Comparison of ENCODE assay signal across 8 mouse cellular contexts in the genomic region with DNA sequence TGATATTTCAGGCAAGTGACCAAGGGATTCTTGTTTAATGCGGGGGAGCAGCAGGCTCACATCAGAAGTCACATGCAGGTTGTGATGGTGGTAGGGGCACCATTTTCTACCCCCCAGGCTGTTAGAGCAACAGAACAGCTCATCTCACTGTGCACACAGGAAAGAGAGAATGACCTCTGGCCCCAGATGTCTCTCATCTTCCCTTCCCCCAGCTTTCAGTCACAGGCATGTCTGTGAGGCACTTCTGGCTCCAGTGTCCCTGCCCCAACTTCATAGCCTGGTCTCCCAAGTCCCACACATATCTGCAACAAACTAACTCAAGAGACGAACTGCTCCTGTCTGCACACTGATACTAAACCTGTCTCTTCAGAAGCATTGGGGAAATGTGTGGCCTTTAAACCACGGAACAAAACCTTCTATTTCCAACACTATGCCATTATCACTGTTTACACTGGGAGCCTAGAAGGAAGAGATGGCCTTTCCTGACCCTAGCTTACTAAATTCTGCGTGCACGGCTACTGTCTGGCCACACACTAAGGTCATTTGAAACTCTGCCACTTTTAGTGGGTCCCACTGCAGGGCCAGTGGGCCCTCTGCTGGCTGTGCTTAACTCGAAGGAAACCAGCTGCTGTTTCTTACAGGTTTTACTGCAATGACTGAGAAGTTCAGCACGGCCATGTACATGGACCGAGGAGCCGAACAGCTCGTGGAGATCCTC. TPM values are rescaled to one million over a fixed set of nuclear protein-coding genes. Genes with fewer than 3 reads are reported as not detected.
DNase-seq lines count a peak whose midpoint lies in the region; ATAC-seq and TF ChIP-seq lines count a peak whose summit lies in the region.

No protein-coding gene starts in this region.

- H3K9ac ChIP-seq in heart, embryonic 13.5 days = no peak overlapping the region
- no peak overlapping the region for H3K9ac ChIP-seq in neural tube, embryonic 11.5 days (ENCODE audit: low read length)

- H3K36me3 ChIP-seq in thymus, adult 2 months (ENCODE audit: control insufficient read depth, insufficient read depth, low read length) = no peaks in the 10 kb centered on the region
- H3K36me3 ChIP-seq in heart, embryonic 13.5 days = no peaks in the 10 kb centered on the region
- no peaks in the 10 kb centered on the region for H3K36me3 ChIP-seq in limb, embryonic 10.5 days
- no peaks in the 10 kb centered on the region for H3K36me3 ChIP-seq in neural tube, embryonic 11.5 days (ENCODE audit: control insufficient read depth, insufficient read depth, low read length)

- TF ChIP-seq CTCF in thymus, adult 2 months (IDR thresholded peaks at IDR 0.05; ENCODE audit: borderline replicate concordance, control insufficient read depth, extremely low read depth, insufficient read depth, low read length, poor library complexity) = no peak

- H3K4me2 ChIP-seq in heart, embryonic 13.5 days = peak overlapping the region; percentile 24; the same call in 1 of the 2 replicates
- H3K4me2 ChIP-seq in neural tube, embryonic 11.5 days (ENCODE audit: low read depth) = no peak overlapping the region

- ATAC-seq in heart, embryonic 13.5 days (ENCODE audit: extremely low read depth, insufficient number of reproducible peaks, low FRiP score, low TSS enrichment) = no peak
- no peak for ATAC-seq in neural tube, embryonic 11.5 days (ENCODE audit: insufficient read depth, low FRiP score, low TSS enrichment)
- no peak for ATAC-seq in monocyte, adult 5-6 weeks (replicated peaks; ENCODE audit: insufficient number of reproducible peaks, low FRiP score, low TSS enrichment, poor library complexity, severe bottlenecking)

- H3K27me3 ChIP-seq in thymus, adult 2 months (ENCODE audit: control insufficient read depth, insufficient read depth, low read length) = no peaks in the 10 kb centered on the region
- no peaks in the 10 kb centered on the region for H3K27me3 ChIP-seq in heart, embryonic 13.5 days (replicated peaks)
- H3K27me3 ChIP-seq in limb, embryonic 10.5 days (ENCODE audit: low read depth, poor library complexity, severe bottlenecking) = no peaks in the 10 kb centered on the region
- H3K27me3 ChIP-seq in neural tube, embryonic 11.5 days (ENCODE audit: control insufficient read depth, insufficient read depth, low read length) = no peaks in the 10 kb centered on the region

- WGBS in thymus, adult 2 months = 62% methylated on average over 10 of the region's 10 CpGs
- WGBS in heart, embryonic 13.5 days = 27% methylated on average over 10 of the region's 10 CpGs
- WGBS in limb, embryonic 10.5 days = 51% methylated on average over 10 of the region's 10 CpGs
- WGBS in neural tube, embryonic 11.5 days = 55% methylated on average over 10 of the region's 10 CpGs

- no peaks in the 10 kb centered on the region for H3K4me1 ChIP-seq in thymus, adult 2 months (replicated peaks; ENCODE audit: control insufficient read depth, insufficient read depth, low read length)
- H3K4me1 ChIP-seq in brown adipose tissue, adult 24 weeks (ENCODE audit: control insufficient read depth, insufficient read depth, insufficient read length, low read length) = no peaks in the 10 kb centered on the region; the same call in 1 of the 2 replicates
- peaks cover 12% of the 10 kb centered on the region; the same call in 1 of the 2 replicates for H3K4me1 ChIP-seq in heart, embryonic 13.5 days
- H3K4me1 ChIP-seq in limb, embryonic 10.5 days = peaks cover 6% of the 10 kb centered on the region; the same call in 1 of the 2 replicates
- H3K4me1 ChIP-seq in neural tube, embryonic 11.5 days (ENCODE audit: control insufficient read depth, insufficient read depth, low read length) = no peaks in the 10 kb centered on the region

- no peak for TF ChIP-seq POLR2A in thymus, adult 2 months (IDR thresholded peaks at IDR 0.05; ENCODE audit: control insufficient read depth, extremely low read depth, insufficient read depth, low read length, poor library complexity)

- peak; percentile 5 for DNase-seq in thymus, adult 2 months
- no peak for DNase-seq in thymus, adult 18-20 months
- peak; percentile 35 for DNase-seq in limb, embryonic 10.5 days (ENCODE audit: low spot score)
- DNase-seq in neural tube, embryonic 11.5 days (ENCODE audit: low spot score) = peak; percentile 13
- no peak for DNase-seq in cerebellum, postnatal 4 days (ENCODE audit: low spot score in 2 of 2)

- no peak overlapping the region for H3K27ac ChIP-seq in thymus, adult 2 months (ENCODE audit: control insufficient read depth, insufficient read depth, low read length)
- 0 out of 2 replicates have a peak overlapping the region, but pooled peaks have one; percentile 1 for H3K27ac ChIP-seq in brown adipose tissue, adult 24 weeks (replicated peaks; ENCODE audit: low read depth, low read length)
- H3K27ac ChIP-seq in heart, embryonic 13.5 days (replicated peaks) = no peak overlapping the region
- H3K27ac ChIP-seq in limb, embryonic 10.5 days = no peak overlapping the region
- no peak overlapping the region for H3K27ac ChIP-seq in neural tube, embryonic 11.5 days (ENCODE audit: low read depth, low read length)

- no peak overlapping the region for H3K4me3 ChIP-seq in thymus, adult 2 months (ENCODE audit: control insufficient read depth, insufficient read depth, low read length)
- no peak overlapping the region for H3K4me3 ChIP-seq in brown adipose tissue, adult 24 weeks (ENCODE audit: insufficient read depth, low read depth, low read length)
- no peak overlapping the region for H3K4me3 ChIP-seq in heart, embryonic 13.5 days
- no peak overlapping the region for H3K4me3 ChIP-seq in limb, embryonic 10.5 days
- H3K4me3 ChIP-seq in neural tube, embryonic 11.5 days (ENCODE audit: low read depth, low read length) = no peak overlapping the region

- no peaks in the 10 kb centered on the region for H3K9me3 ChIP-seq in heart, embryonic 13.5 days
- H3K9me3 ChIP-seq in limb, embryonic 10.5 days (replicated peaks) = no peaks in the 10 kb centered on the region
- H3K9me3 ChIP-seq in neural tube, embryonic 11.5 days (ENCODE audit: control insufficient read depth, low read length) = no peaks in the 10 kb centered on the region

RNA-seq across cellular contexts. Expression of a gene that starts 18.5 kb away (rescaled TPM):
- polyA plus RNA-seq in thymus, adult 2 months (2012; rRNA removed) = 0.18 and 0.27 TPM in 2 replicates
- polyA plus RNA-seq in brown adipose tissue, adult 24 weeks (2012; ENCODE audit: insufficient read depth, insufficient read length, missing spikeins) = 5.6 and 5.7 TPM in 2 replicates
- polyA plus RNA-seq in heart, embryonic 13.5 days (2015; fragmentation: Nextera tagmentation; extraction: Ambion mirVana) = 0.03 TPM in 1 of 2 replicates, not detected in the other
- polyA plus RNA-seq in limb, embryonic 10.5 days (2016; fragmentation: Nextera tagmentation; extraction: Ambion mirVana) = 0.06 TPM in 1 of 2 replicates, not detected in the other
- polyA plus RNA-seq in neural tube, embryonic 11.5 days (2014; fragmentation: Nextera tagmentation; extraction: Ambion mirVana) = 0.13 TPM in 1 of 2 replicates, not detected in the other
- total RNA-seq in monocyte, adult 5-6 weeks (2017) = 0.19 to 1.8 TPM (median 0.75 TPM) in 3 replicates

RNA-seq across cellular contexts. Expression of a gene that starts 43.0 kb away (rescaled TPM):
- polyA plus RNA-seq in thymus, adult 2 months (2012; rRNA removed) = 63.8 and 68.5 TPM in 2 replicates
- 2,118 and 2,348 TPM in 2 replicates for polyA plus RNA-seq in brown adipose tissue, adult 24 weeks (2012; ENCODE audit: insufficient read depth, insufficient read length, missing spikeins)
- polyA plus RNA-seq in heart, embryonic 13.5 days (2015; fragmentation: Nextera tagmentation; extraction: Ambion mirVana) = 223 and 234 TPM in 2 replicates
- polyA plus RNA-seq in limb, embryonic 10.5 days (2016; fragmentation: Nextera tagmentation; extraction: Ambion mirVana) = 69.6 and 80.3 TPM in 2 replicates
- 113 and 114 TPM in 2 replicates for polyA plus RNA-seq in neural tube, embryonic 11.5 days (2014; fragmentation: Nextera tagmentation; extraction: Ambion mirVana)
- total RNA-seq in monocyte, adult 5-6 weeks (2017) = 119 to 248 TPM (median 213 TPM) in 3 replicates

RNA-seq across cellular contexts. Expression of a gene that starts 43.2 kb away (rescaled TPM):
- polyA plus RNA-seq in thymus, adult 2 months (2012; rRNA removed) = 23.4 and 25.5 TPM in 2 replicates
- polyA plus RNA-seq in brown adipose tissue, adult 24 weeks (2012; ENCODE audit: insufficient read depth, insufficient read length, missing spikeins) = 48.9 and 57.7 TPM in 2 replicates
- 15.2 and 17.2 TPM in 2 replicates for polyA plus RNA-seq in heart, embryonic 13.5 days (2015; fragmentation: Nextera tagmentation; extraction: Ambion mirVana)
- 5.1 and 6.6 TPM in 2 replicates for polyA plus RNA-seq in limb, embryonic 10.5 days (2016; fragmentation: Nextera tagmentation; extraction: Ambion mirVana)
- polyA plus RNA-seq in neural tube, embryonic 11.5 days (2014; fragmentation: Nextera tagmentation; extraction: Ambion mirVana) = 8.8 and 9.0 TPM in 2 replicates
- total RNA-seq in monocyte, adult 5-6 weeks (2017) = 14.3 to 26.5 TPM (median 17.9 TPM) in 3 replicates

Comparison
In these comparisons a context has a peak if more than half of its experiments do, and no peak if none do; other contexts are left out.
1. DNase-seq: peak in thymus, adult 2 months (single experiment), limb, embryonic 10.5 days (single experiment) and neural tube, embryonic 11.5 days (single experiment); none in thymus, adult 18-20 months (0 of 2) and cerebellum, postnatal 4 days (0 of 2).